Mouse (Mus musculus): ENCODE results near the gene Slc45a2. TPM values are rescaled to one million over a fixed set of nuclear protein-coding genes. Genes with fewer than 3 reads are reported as not detected.

Gene Slc45a2
- total and polyA plus RNA-seq, 2 experiments from 2014 or later: 0.10 TPM; not detected in 1

- WGBS: 84% methylated on average over 4 of the region's 4 CpGs
- H3K4me1 ChIP-seq (ENCODE audit: insufficient read depth): no peaks in the 10 kb centered on the region
Observed at GRCm38 (mm10) chr15:11003791-11004190, 3.3 kb downstream of the Slc45a2 start.

GRCm38 (mm10) chr15:11004646-11005045, 4.1 kb downstream of the Slc45a2 start:
- no peak for DNase-seq
- Histone ChIP-seq H3K36me3 (ENCODE audit: insufficient read depth) (no peaks in the 10 kb centered on the region), H3K9me3 (ENCODE audit: low read length) (no peaks in the 10 kb centered on the region), H3K27ac (ENCODE audit: low read depth, low read length) (no peak overlapping the region), H3K4me1 (ENCODE audit: insufficient read depth) (no peaks in the 10 kb centered on the region), H3K4me2 (ENCODE audit: low read depth) (no peak overlapping the region), H3K27me3 (ENCODE audit: insufficient read depth, low read length) (no peaks in the 10 kb centered on the region), H3K9ac (no peak overlapping the region), H3K4me3 (ENCODE audit: low read depth, low read length) (no peak overlapping the region)
- ATAC-seq: no peak
- WGBS: 92% methylated on average over 6 of the region's 6 CpGs
- no peak for TF ChIP-seq CTCF (IDR thresholded peaks at IDR 0.05; ENCODE audit: low read depth)

More at GRCm38 (mm10) chr15:11003791-11004190, 3.3 kb downstream of the Slc45a2 start:
- H3K4me3 ChIP-seq (ENCODE audit: low read depth, low read length): no peak overlapping the region
- DNase-seq: no peak
- no peak for TF ChIP-seq CTCF (IDR thresholded peaks at IDR 0.05; ENCODE audit: low read depth)
- H3K9me3 ChIP-seq (ENCODE audit: low read length): no peaks in the 10 kb centered on the region
- no peaks in the 10 kb centered on the region for H3K27me3 ChIP-seq (ENCODE audit: insufficient read depth, low read length)
- no peak overlapping the region for H3K27ac ChIP-seq (ENCODE audit: low read depth, low read length)
- no peak overlapping the region for H3K9ac ChIP-seq
- no peak for ATAC-seq
- H3K36me3 ChIP-seq (ENCODE audit: insufficient read depth): no peaks in the 10 kb centered on the region
- no peak overlapping the region for H3K4me2 ChIP-seq (ENCODE audit: low read depth)

- DNase-seq: peak; percentile 32
- 22% methylated on average over 5 of the region's 5 CpGs for WGBS
Observed at GRCm38 (mm10) chr15:11008756-11009155, 8.2 kb downstream of the Slc45a2 start.

GRCm38 (mm10) chr15:11010976-11011548, 10.5 kb downstream of the Slc45a2 start:
- H3K4me1 ChIP-seq (ENCODE audit: insufficient read depth): no peaks in the 10 kb centered on the region
- H3K27ac ChIP-seq (ENCODE audit: low read depth, low read length): no peak overlapping the region
- ATAC-seq: no peak
- H3K9me3 ChIP-seq (ENCODE audit: low read length): no peaks in the 10 kb centered on the region
- TF ChIP-seq CTCF (IDR thresholded peaks at IDR 0.05; ENCODE audit: low read depth): no peak
- no peak overlapping the region for H3K4me2 ChIP-seq (ENCODE audit: low read depth)
- no peak for DNase-seq
- 93% methylated on average over 11 of the region's 11 CpGs for WGBS
- no peaks in the 10 kb centered on the region for H3K36me3 ChIP-seq (ENCODE audit: insufficient read depth)
- no peak overlapping the region for H3K4me3 ChIP-seq (ENCODE audit: low read depth, low read length)
- no peak overlapping the region for H3K9ac ChIP-seq
- no peaks in the 10 kb centered on the region for H3K27me3 ChIP-seq (ENCODE audit: insufficient read depth, low read length)

More at GRCm38 (mm10) chr15:11008756-11009155, 8.2 kb downstream of the Slc45a2 start:
- Histone ChIP-seq H3K27ac (ENCODE audit: low read depth, low read length) (no peak overlapping the region), H3K4me3 (ENCODE audit: low read depth, low read length) (no peak overlapping the region), H3K36me3 (ENCODE audit: insufficient read depth) (no peaks in the 10 kb centered on the region), H3K4me2 (ENCODE audit: low read depth) (no peak overlapping the region), H3K4me1 (ENCODE audit: insufficient read depth) (no peaks in the 10 kb centered on the region), H3K9ac (no peak overlapping the region), H3K9me3 (ENCODE audit: low read length) (no peaks in the 10 kb centered on the region), H3K27me3 (ENCODE audit: insufficient read depth, low read length) (no peaks in the 10 kb centered on the region)
- TF ChIP-seq CTCF (IDR thresholded peaks at IDR 0.05; ENCODE audit: low read depth): peak; percentile 50; the same call in 1 of the 2 replicates
- ATAC-seq: peak; percentile 76; the same call in 1 of the 2 replicates

- no peak for DNase-seq
- ATAC-seq: no peak
- no peaks in the 10 kb centered on the region for H3K9me3 ChIP-seq (ENCODE audit: low read length)
- no peak overlapping the region for H3K9ac ChIP-seq
- TF ChIP-seq CTCF (IDR thresholded peaks at IDR 0.05; ENCODE audit: low read depth): no peak
- no peak overlapping the region for H3K4me3 ChIP-seq (ENCODE audit: low read depth, low read length)
- no peaks in the 10 kb centered on the region for H3K27me3 ChIP-seq (ENCODE audit: insufficient read depth, low read length)
- no peaks in the 10 kb centered on the region for H3K4me1 ChIP-seq (ENCODE audit: insufficient read depth)
- no peak overlapping the region for H3K27ac ChIP-seq (ENCODE audit: low read depth, low read length)
- no peaks in the 10 kb centered on the region for H3K36me3 ChIP-seq (ENCODE audit: insufficient read depth)
- no peak overlapping the region for H3K4me2 ChIP-seq (ENCODE audit: low read depth)
- WGBS: 35% methylated on average over 2 of the region's 2 CpGs
Observed at GRCm38 (mm10) chr15:11014931-11015330, 14.4 kb downstream of the Slc45a2 start.

GRCm38 (mm10) chr15:11026801-11027561, 26.5 kb downstream of the Slc45a2 start:
- Histone ChIP-seq H3K9me3 (ENCODE audit: low read length) (no peaks in the 10 kb centered on the region), H3K36me3 (ENCODE audit: insufficient read depth) (no peaks in the 10 kb centered on the region), H3K9ac (no peak overlapping the region), H3K4me3 (ENCODE audit: low read depth, low read length) (no peak overlapping the region), H3K27ac (ENCODE audit: low read depth, low read length) (no peak overlapping the region), H3K27me3 (ENCODE audit: insufficient read depth, low read length) (no peaks in the 10 kb centered on the region), H3K4me2 (ENCODE audit: low read depth) (no peak overlapping the region), H3K4me1 (ENCODE audit: insufficient read depth) (no peaks in the 10 kb centered on the region)
- ATAC-seq (no peak), DNase-seq (no peak)
- TF ChIP-seq CTCF (IDR thresholded peaks at IDR 0.05; ENCODE audit: low read depth): no peak
- 79% methylated on average over 4 of the region's 4 CpGs for WGBS

- WGBS: 72% methylated on average over 3 of the region's 3 CpGs
- H3K4me1 ChIP-seq (ENCODE audit: insufficient read depth): no peaks in the 10 kb centered on the region
- no peak for TF ChIP-seq CTCF (IDR thresholded peaks at IDR 0.05; ENCODE audit: low read depth)
- ATAC-seq (no peak), DNase-seq (no peak)
- H3K36me3 ChIP-seq (ENCODE audit: insufficient read depth): no peaks in the 10 kb centered on the region
- no peak overlapping the region for H3K27ac ChIP-seq (ENCODE audit: low read depth, low read length)
- no peaks in the 10 kb centered on the region for H3K9me3 ChIP-seq (ENCODE audit: low read length)
- H3K4me3 ChIP-seq (ENCODE audit: low read depth, low read length): no peak overlapping the region
- H3K27me3 ChIP-seq (ENCODE audit: insufficient read depth, low read length): peaks cover 11% of the 10 kb centered on the region
- no peak overlapping the region for H3K4me2 ChIP-seq (ENCODE audit: low read depth)
- H3K9ac ChIP-seq: no peak overlapping the region
Observed at GRCm38 (mm10) chr15:11030188-11030587, 29.7 kb downstream of the Slc45a2 start.
